Mouse (Mus musculus) MEL (cell line): ENCODE data around the gene Gpsm3. TPM values are rescaled to one million over a fixed set of nuclear protein-coding genes. Genes with fewer than 3 reads are reported as not detected.

Experiments used
- DNase-seq: peaks from one replicate; pipeline ENCODE4 v3.0.0; 2011; ENCODE audit warnings: low read depth, low spot score
- H3K27ac ChIP-seq: 2 replicates; pipeline ENCODE4 v1.5.1; 2012; ENCODE audit warnings: low read depth, mild to moderate bottlenecking, control low read depth, low read length, moderate library complexity; ENCODE audit not compliant: control insufficient read depth
- H3K27me3 ChIP-seq, 2 experiments: fragments of 150-350 bp in 1 of 2; sonication (generic) in 1 of 2; 2 replicates each; pipeline ENCODE4 v1.6.1; 2012; ENCODE audit warnings: low read length in 2 of 2, mild to moderate bottlenecking in 2 of 2, improper control_type of control experiment in 1 of 2, moderate library complexity in 1 of 2; ENCODE audit not compliant: insufficient read depth in 2 of 2, control insufficient read depth in 1 of 2
- H3K36me3 ChIP-seq, 2 experiments: 2 replicates each; pipeline ENCODE4 v1.6.1; 2012 to 2014; ENCODE audit warnings: low read length in 2 of 2, improper control_type of control experiment in 1 of 2, inconsistent platforms in 1 of 2, mild to moderate bottlenecking in 1 of 2; ENCODE audit not compliant: insufficient read depth in 2 of 2, control insufficient read depth in 1 of 2
- H3K4me1 ChIP-seq, 2 experiments: fragments of 150-350 bp in 1 of 2; sonication (generic) in 1 of 2; 2 replicates each; pipeline ENCODE4 v1.6.1; 2012; ENCODE audit warnings: low read length in 2 of 2, improper control_type of control experiment in 1 of 2, mild to moderate bottlenecking in 1 of 2; ENCODE audit not compliant: insufficient read depth in 2 of 2, control insufficient read depth in 1 of 2
- H3K4me3 ChIP-seq, 2 experiments: fragments of 150-350 bp in 1 of 2; sonication (generic) in 1 of 2; 2 replicates each; pipeline ENCODE4 v1.5.1; 2012; ENCODE audit warnings: low read depth in 2 of 2, low read length in 2 of 2, mild to moderate bottlenecking in 2 of 2, moderate library complexity in 2 of 2, control low read depth in 1 of 2, improper control_type of control experiment in 1 of 2; ENCODE audit not compliant: control insufficient read depth in 1 of 2, insufficient read depth in 1 of 2
- H3K79me2 ChIP-seq: 2 replicates; pipeline ENCODE4 v1.6.1; 2012; ENCODE audit warnings: mild to moderate bottlenecking, low read length, moderate library complexity; ENCODE audit not compliant: control insufficient read depth, poor library complexity, insufficient read depth
- H3K9ac ChIP-seq: 2 replicates; pipeline ENCODE4 v1.6.1; 2012; ENCODE audit warnings: low read depth, mild to moderate bottlenecking, control low read depth, low read length, moderate library complexity; ENCODE audit not compliant: control insufficient read depth, poor library complexity, severe bottlenecking
- H3K9me3 ChIP-seq: fragments of 150-350 bp; sonication (generic); replicated peaks from 2 replicates; pipeline ENCODE4 v1.6.1; 2012; ENCODE audit warnings: mild to moderate bottlenecking, low read length, improper control_type of control experiment, moderate library complexity; ENCODE audit not compliant: insufficient read depth
- CHD1 ChIP-seq: IDR thresholded peaks from 2 replicates; pipeline ENCODE4 v1.6.1; 2012; ENCODE audit warnings: low read depth, mild to moderate bottlenecking, inconsistent platforms, low read length, improper control_type of control experiment
- ELF1 ChIP-seq: IDR thresholded peaks from 2 replicates; pipeline ENCODE4 v1.6.1; 2014; ENCODE audit warnings: low read depth, mild to moderate bottlenecking, inconsistent platforms, low read length, improper control_type of control experiment, moderate library complexity
- ETS1 ChIP-seq: IDR thresholded peaks from 2 replicates; pipeline ENCODE4 v1.6.1; 2012; ENCODE audit warnings: low read depth, mild to moderate bottlenecking, inconsistent platforms, low read length, improper control_type of control experiment, moderate library complexity
- GABPA ChIP-seq: IDR thresholded peaks from 2 replicates; pipeline ENCODE4 v1.6.1; 2012; ENCODE audit warnings: low read depth, mild to moderate bottlenecking, inconsistent platforms, low read length, improper control_type of control experiment, moderate library complexity
- JUND ChIP-seq: IDR thresholded peaks from 2 replicates; pipeline ENCODE4 v1.6.1; 2011; ENCODE audit warnings: low read depth, mild to moderate bottlenecking, improper control_type of control experiment, low read length
- KAT2A ChIP-seq: conservative IDR thresholded peaks from 2 replicates; pipeline ENCODE4 v1.6.1; 2012; ENCODE audit warnings: low read depth, low read length, improper control_type of control experiment, inconsistent platforms
- MAZ ChIP-seq: IDR thresholded peaks from 2 replicates; pipeline ENCODE4 v1.6.1; 2012; ENCODE audit warnings: low read depth, mild to moderate bottlenecking, inconsistent platforms, low read length, improper control_type of control experiment
- NRF1 ChIP-seq: IDR thresholded peaks from 2 replicates; pipeline ENCODE4 v1.6.1; 2014; ENCODE audit warnings: low read depth, mild to moderate bottlenecking, inconsistent platforms, low read length, improper control_type of control experiment, moderate library complexity; ENCODE audit not compliant: poor library complexity, insufficient read depth, severe bottlenecking
- POLR2A ChIP-seq, 2 experiments: IDR thresholded peaks; 2 replicates each; pipeline ENCODE4 v1.6.1; 2011 to 2012; ENCODE audit warnings: low read length in 2 of 2, mild to moderate bottlenecking in 2 of 2, control low read depth in 1 of 2, improper control_type of control experiment in 1 of 2, low read depth in 1 of 2, moderate library complexity in 1 of 2; ENCODE audit not compliant: control insufficient read depth in 1 of 2, insufficient read depth in 1 of 2, poor library complexity in 1 of 2
- POLR2AphosphoS2 ChIP-seq: IDR thresholded peaks from 2 replicates; pipeline ENCODE4 v1.6.1; 2011; ENCODE audit warnings: low read length, improper control_type of control experiment
- POLR2AphosphoS5 ChIP-seq: IDR thresholded peaks from 2 replicates; pipeline ENCODE4 v1.6.1; 2012; ENCODE audit warnings: low read depth, borderline replicate concordance, mild to moderate bottlenecking, inconsistent platforms, low read length, moderate library complexity, mixed read lengths
- RAD21 ChIP-seq: IDR thresholded peaks from 2 replicates; pipeline ENCODE4 v1.6.1; 2011; ENCODE audit warnings: mild to moderate bottlenecking, low read depth, low read length, improper control_type of control experiment
- RCOR1 ChIP-seq: IDR thresholded peaks from 2 replicates; pipeline ENCODE4 v1.6.1; 2012; ENCODE audit warnings: low read depth, mild to moderate bottlenecking, inconsistent platforms, low read length, improper control_type of control experiment
- TAL1 ChIP-seq: IDR thresholded peaks from 2 replicates; pipeline ENCODE4 v1.6.1; 2012; ENCODE audit warnings: mild to moderate bottlenecking, inconsistent platforms, low read length, moderate library complexity, mixed read lengths
- TBP ChIP-seq: IDR thresholded peaks from 2 replicates; pipeline ENCODE4 v1.8.0; 2011; ENCODE audit warnings: low read depth, low read length, improper control_type of control experiment
- TCF12 ChIP-seq: IDR thresholded peaks from 2 replicates; pipeline ENCODE4 v1.6.1; 2014; ENCODE audit warnings: low read depth, mild to moderate bottlenecking, inconsistent platforms, low read length, improper control_type of control experiment, moderate library complexity
- UBTF ChIP-seq: IDR thresholded peaks from 2 replicates; pipeline ENCODE4 v1.6.1; 2012; ENCODE audit warnings: low read depth, mild to moderate bottlenecking, inconsistent platforms, low read length, improper control_type of control experiment, moderate library complexity, borderline replicate concordance; ENCODE audit not compliant: insufficient read depth
- USF1 ChIP-seq: IDR thresholded peaks from 2 replicates; pipeline ENCODE4 v1.6.1; 2014; ENCODE audit warnings: low read depth, mild to moderate bottlenecking, inconsistent platforms, low read length, improper control_type of control experiment, moderate library complexity
- ZC3H11A ChIP-seq: IDR thresholded peaks from 2 replicates; pipeline ENCODE4 v1.6.1; 2012; ENCODE audit warnings: low read depth, mild to moderate bottlenecking, inconsistent platforms, low read length, improper control_type of control experiment
- ZKSCAN1 ChIP-seq: IDR thresholded peaks from 2 replicates; pipeline ENCODE4 v1.6.1; 2012; ENCODE audit warnings: low read depth, mild to moderate bottlenecking, inconsistent platforms, low read length, improper control_type of control experiment, moderate library complexity
- ZMIZ1 ChIP-seq: IDR thresholded peaks from 2 replicates; pipeline ENCODE4 v1.6.1; 2012; ENCODE audit warnings: low read depth, mild to moderate bottlenecking, inconsistent platforms, low read length, improper control_type of control experiment, moderate library complexity
- polyA plus RNA-seq, 2 experiments: library from polyadenylated mRNA; stranded (reverse) in 1 of 2; unstranded in 1 of 2; fragments of >175 nt in 1 of 2; fragments of >200 nt in 1 of 2; gene quantifications; 2 replicates each; pipeline versions ENCODE4 v1.2.1 to v1.2.4; 2012; ENCODE audit warnings: low replicate concordance in 2 of 2, low read depth in 1 of 2; ENCODE audit not compliant: insufficient read length in 2 of 2, insufficient read depth in 1 of 2, missing spikeins in 1 of 2
- total RNA-seq: library from RNA; depleted of rRNA; stranded (reverse); fragments of 300-350 nt; gene quantifications from 2 replicates; pipeline ENCODE4 v1.2.3, GENCODE M21; 2012

Gpsm3 gene
- total and polyA plus RNA-seq, 3 experiments = 10.6 to 37.8 TPM; not detected in 1

DNA sequence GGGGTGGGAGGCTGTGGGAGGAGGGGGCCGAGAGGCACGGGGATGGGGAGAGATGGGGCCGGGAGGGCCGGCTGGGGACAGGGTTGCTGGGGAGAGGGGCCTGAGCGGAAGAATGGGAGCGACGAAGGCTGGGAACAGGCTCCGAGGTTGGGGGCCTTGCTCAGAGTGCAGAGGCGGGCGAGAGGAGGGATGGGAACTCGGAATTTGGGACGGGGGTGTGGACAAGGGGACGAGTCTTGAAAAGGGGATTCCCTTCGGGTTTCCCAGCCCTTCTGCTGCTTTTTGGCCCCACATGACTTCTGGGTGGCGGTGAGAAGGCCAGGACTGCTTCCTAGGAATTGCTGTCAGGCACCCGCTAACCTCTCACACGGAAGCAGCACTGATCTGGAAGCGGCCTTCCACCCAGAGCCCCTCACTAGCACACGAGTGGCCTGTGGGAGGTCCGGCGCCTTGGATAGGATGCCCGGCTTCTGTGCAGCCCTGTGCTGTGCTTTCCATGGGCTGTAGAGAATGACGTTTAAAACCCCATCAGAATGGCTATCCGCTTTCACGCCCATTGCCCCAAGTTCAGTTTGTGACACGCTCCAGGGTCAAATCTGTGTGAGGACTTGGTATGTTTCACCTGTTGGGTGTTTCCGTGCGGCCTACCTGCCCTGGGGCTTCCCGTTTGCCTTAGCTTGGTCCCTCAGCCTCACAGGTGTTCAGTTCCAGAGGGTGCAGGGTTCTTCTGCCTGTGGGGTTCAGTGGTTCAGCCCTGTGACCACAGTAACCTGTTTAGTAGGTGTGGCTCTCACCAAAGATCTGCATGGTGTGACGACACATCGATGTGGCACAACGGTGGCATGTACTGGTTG is 16.8 kb downstream of the Gpsm3 start:
- DNase-seq = no peak
- no peak for TF ChIP-seq CHD1
- no peak for TF ChIP-seq JUND
- TF ChIP-seq UBTF = no peak
- TF ChIP-seq POLR2AphosphoS2 = no peak
- TF ChIP-seq ELF1 = no peak
- no peak for TF ChIP-seq POLR2AphosphoS5
- peaks cover 0 to 10% of the 10 kb centered on the region in 2 experiments; a peak in 2 of 4 replicates for H3K36me3 ChIP-seq
- H3K9me3 ChIP-seq = no peaks in the 10 kb centered on the region
- H3K27me3 ChIP-seq = no peaks in the 10 kb centered on the region
- peaks cover 6 to 26% of the 10 kb centered on the region in 2 experiments; a peak in 3 of 4 replicates for H3K4me1 ChIP-seq
- H3K27ac ChIP-seq = peak overlapping the region; percentile 39
- peak overlapping the region; percentile 92 for H3K9ac ChIP-seq
- peak overlapping the region; percentile 95 to 99 for H3K4me3 ChIP-seq
- peaks cover 53% of the 10 kb centered on the region for H3K79me2 ChIP-seq

- peaks cover 43% of the 10 kb centered on the region for H3K79me2 ChIP-seq
- H3K27me3 ChIP-seq = no peaks in the 10 kb centered on the region
- TF ChIP-seq ETS1 (no peak), POLR2A (IDR thresholded peaks at IDR 0.05; ENCODE audit: control insufficient read depth in 1 of 2, insufficient read depth in 1 of 2, low read depth in 1 of 2, low read length in 2 of 2, poor library complexity in 1 of 2) (no peak), USF1 (no peak), ZMIZ1 (no peak), GABPA (no peak), MAZ (no peak), ZC3H11A (no peak), TBP (no peak), RCOR1 (no peak), UBTF (no peak), RAD21 (no peak), TAL1 (no peak), KAT2A (no peak), NRF1 (no peak), ZKSCAN1 (no peak), TCF12 (no peak)
- H3K36me3 ChIP-seq = peaks cover 0 to 15% of the 10 kb centered on the region in 2 experiments; a peak in 2 of 4 replicates
- peaks cover 9 to 31% of the 10 kb centered on the region in 2 experiments; a peak in 3 of 4 replicates for H3K4me1 ChIP-seq
- no peak overlapping the region for H3K9ac ChIP-seq
- no peak for DNase-seq
- no peak overlapping the region for H3K27ac ChIP-seq
- no peak overlapping the region for H3K4me3 ChIP-seq
- H3K9me3 ChIP-seq = no peaks in the 10 kb centered on the region
These were observed 18.4 kb downstream of the Gpsm3 start for GRCm38 (mm10) chr17:34607997-34608396.
